Mouse (Mus musculus) MEL (cell line): ENCODE data around the gene Nckap5l.

Source experiments
- BHLHE40 ChIP-seq: IDR thresholded peaks from 2 replicates; pipeline ENCODE4 v1.6.1; 2012; ENCODE audit warnings: low read depth, mild to moderate bottlenecking, inconsistent platforms, low read length, improper control_type of control experiment, borderline replicate concordance
- CTCF ChIP-seq, 3 experiments: IDR thresholded peaks in 2 of 3; conservative IDR thresholded peaks in 1 of 3; 2 replicates each; pipeline ENCODE4 v1.5.1; 2011 to 2012; ENCODE audit warnings: low read length in 3 of 3, low read depth in 2 of 3, mild to moderate bottlenecking in 2 of 3, improper control_type of control experiment in 1 of 3, inconsistent platforms in 1 of 3, mixed read lengths in 1 of 3, moderate library complexity in 1 of 3; ENCODE audit not compliant: control insufficient read depth in 1 of 3, insufficient read depth in 1 of 3, poor library complexity in 1 of 3, severe bottlenecking in 1 of 3
- GATA1 ChIP-seq: IDR thresholded peaks from 2 replicates; pipeline ENCODE4 v1.6.1; 2011; ENCODE audit warnings: low read depth, low read length, improper control_type of control experiment
- MXI1 ChIP-seq: IDR thresholded peaks from 2 replicates; pipeline ENCODE4 v1.6.1; 2011; ENCODE audit warnings: mild to moderate bottlenecking, low read depth, low read length, improper control_type of control experiment
- MYC ChIP-seq: IDR thresholded peaks from 2 replicates; pipeline ENCODE4 v1.6.1; 2011; ENCODE audit warnings: low read depth, mild to moderate bottlenecking, low read length, improper control_type of control experiment, moderate library complexity
- NELFE ChIP-seq: IDR thresholded peaks from 2 replicates; pipeline ENCODE4 v1.6.1; 2011; ENCODE audit warnings: low read depth, low read length, improper control_type of control experiment
- TCF12 ChIP-seq: IDR thresholded peaks from 2 replicates; pipeline ENCODE4 v1.6.1; 2014; ENCODE audit warnings: low read depth, mild to moderate bottlenecking, inconsistent platforms, low read length, improper control_type of control experiment, moderate library complexity

- TF ChIP-seq TCF12 (no peak), MXI1 (no peak), MYC (no peak), CTCF (IDR thresholded peaks at IDR 0.05 in 2 of 3, conservative IDR thresholded peaks at IDR 0.05 in 1 of 3; ENCODE audit: control insufficient read depth in 1 of 3, insufficient read depth in 1 of 3, low read depth in 2 of 3, low read length in 3 of 3, poor library complexity in 1 of 3, severe bottlenecking in 1 of 3) (no peak), BHLHE40 (no peak), NELFE (no peak), GATA1 (no peak)
Measured at GRCm38 (mm10) chr15:99375581-99375980, 82.0 kb downstream of the Nckap5l start.
